ENCODE assay signal across 8 mouse cellular contexts in genomic region chr7:128739462-128740277, GRCm38 (mm10). TPM values are rescaled to one million over a fixed set of nuclear protein-coding genes. Genes with fewer than 3 reads are reported as not detected.
DNase-seq lines count a peak whose midpoint lies in the region; ATAC-seq and TF ChIP-seq lines count a peak whose summit lies in the region.

No protein-coding gene starts in this region.

- intact Hi-C loops in heart, adult 2 months (cut with DNase I) = no loop called here

- ATAC-seq in G1E (ENCODE audit: extremely low read depth, insufficient number of reproducible peaks, low FRiP score, poor library complexity, severe bottlenecking) = no peak
- peak; percentile 43 for ATAC-seq in common myeloid progenitor, adult 5-6 weeks (replicated peaks; ENCODE audit: low read depth, poor library complexity, severe bottlenecking)
- peak; percentile 46 for ATAC-seq in lung, embryonic 15.5 days (ENCODE audit: borderline replicate concordance, extremely low read depth, low FRiP score, low TSS enrichment)

- peak; percentile 30; the same call in 1 of the 2 replicates for TF ChIP-seq POLR2A in heart, adult 2 months (IDR thresholded peaks at IDR 0.05; ENCODE audit: insufficient read depth, low read depth, low read length)

- H3K4me3 ChIP-seq in G1E (ENCODE audit: low read depth, low read length) = peak overlapping the region; percentile 96
- H3K4me3 ChIP-seq in heart, adult 2 months = peak overlapping the region; percentile 93
- H3K4me3 ChIP-seq in lung, embryonic 15.5 days = peak overlapping the region; percentile 96

- peaks cover 5% of the 10 kb centered on the region for H3K79me2 ChIP-seq in heart, adult 2 months (replicated peaks; ENCODE audit: control insufficient read depth, insufficient read depth, low read length)

- peak overlapping the region; percentile 84 for H3K27ac ChIP-seq in heart, adult 2 months
- H3K27ac ChIP-seq in lung, embryonic 15.5 days = peak overlapping the region; percentile 91

- no peaks in the 10 kb centered on the region for H3K9me3 ChIP-seq in G1E (replicated peaks)
- no peaks in the 10 kb centered on the region for H3K9me3 ChIP-seq in lung, embryonic 15.5 days

- peaks cover 48% of the 10 kb centered on the region for H3K4me1 ChIP-seq in G1E (ENCODE audit: insufficient read depth, low read depth, low read length)
- peaks cover 13% of the 10 kb centered on the region for H3K4me1 ChIP-seq in heart, adult 2 months (ENCODE audit: control insufficient read depth, insufficient read depth, low read length)
- peaks cover 21% of the 10 kb centered on the region for H3K4me1 ChIP-seq in lung, embryonic 15.5 days

- peaks cover 24% of the 10 kb centered on the region for H3K36me3 ChIP-seq in G1E (replicated peaks)
- H3K36me3 ChIP-seq in heart, adult 2 months (ENCODE audit: control insufficient read depth, insufficient read depth, low read length) = peaks cover 11% of the 10 kb centered on the region
- H3K36me3 ChIP-seq in lung, embryonic 15.5 days = no peaks in the 10 kb centered on the region

- peak overlapping the region; percentile 79 for H3K4me2 ChIP-seq in lung, embryonic 15.5 days

- TF ChIP-seq EP300 in heart, adult 2 months (IDR thresholded peaks at IDR 0.05; ENCODE audit: insufficient read depth, low read depth, low read length) = no peak

- no peaks in the 10 kb centered on the region for H3K27me3 ChIP-seq in G1E (ENCODE audit: insufficient read depth, low read length)
- no peaks in the 10 kb centered on the region for H3K27me3 ChIP-seq in heart, adult 2 months (ENCODE audit: control insufficient read depth, insufficient read depth, low read length)
- H3K27me3 ChIP-seq in lung, embryonic 15.5 days = 0 out of 2 replicates have a peak, but pooled peaks cover 3% of the 10 kb centered on the region

- TF ChIP-seq CTCF in G1E (IDR thresholded peaks at IDR 0.05; ENCODE audit: low read depth, low read length) = no peak
- TF ChIP-seq CTCF in heart, adult 2 months (IDR thresholded peaks at IDR 0.05) = no peak

- WGBS in heart, adult 2 months = under 1% methylated on average over 80 of the region's 80 CpGs
- under 1% methylated on average over 47 of the region's 80 CpGs for WGBS in lung, embryonic 15.5 days

- peak; percentile 58 for DNase-seq in 3134 (ENCODE audit: extremely low read depth, insufficient read length, low spot score)
- DNase-seq in G1E (ENCODE audit: low spot score) = peak; percentile 29
- DNase-seq in heart, adult 2 months = peak; percentile 74 to 75
- peak; percentile 36 for DNase-seq in kidney, adult 11 months
- peak; percentile 37 for DNase-seq in retina, embryonic 14.5 days (ENCODE audit: low spot score)
- DNase-seq in urinary bladder, adult 2 months (ENCODE audit: low spot score) = peak; percentile 52

- H3K9ac ChIP-seq in heart, adult 2 months (ENCODE audit: low read depth, low read length) = peak overlapping the region; percentile 92
- peak overlapping the region; percentile 98 for H3K9ac ChIP-seq in lung, embryonic 15.5 days

RNA-seq across cellular contexts. Expression of gene Mcmbp, which starts 0.6 kb away (rescaled TPM):
- total RNA-seq in G1E (2014; fragmentation: Nextera tagmentation) (91.6 and 100 TPM in 2 replicates), G1E (2017) (56.3 and 62.9 TPM in 2 replicates)
- 16.5 and 28.6 TPM in 2 replicates for polyA plus RNA-seq in G1E (2012)
- total RNA-seq in common myeloid progenitor, adult 5-6 weeks (2017) = 60.4 and 61.4 TPM in 2 replicates
- total RNA-seq in heart, adult 2 months (2021) = 10 to 100 TPM; 23.7 to 25.2 TPM
- polyA plus RNA-seq in heart, adult 2 months (2012; rRNA removed) = 14.0 and 25.0 TPM in 2 replicates
- polyA plus RNA-seq in lung, embryonic 15.5 days (2015; fragmentation: Nextera tagmentation; extraction: Ambion mirVana) = 66.9 and 67.3 TPM in 2 replicates
- 22.0 and 26.0 TPM in 2 replicates for polyA plus RNA-seq in urinary bladder, adult 2 months (2012; rRNA removed)

RNA-seq across cellular contexts. Expression of gene Sec23ip, which starts 5.1 kb away (rescaled TPM):
- total RNA-seq in G1E (2014; fragmentation: Nextera tagmentation) (41.8 and 44.7 TPM in 2 replicates), G1E (2017) (37.9 and 43.2 TPM in 2 replicates)
- polyA plus RNA-seq in G1E (2012) = 10.1 and 15.5 TPM in 2 replicates
- 43.9 and 55.6 TPM in 2 replicates for total RNA-seq in common myeloid progenitor, adult 5-6 weeks (2017)
- 10 to 100 TPM; 25.1 to 26.8 TPM for total RNA-seq in heart, adult 2 months (2021)
- 26.5 and 33.0 TPM in 2 replicates for polyA plus RNA-seq in heart, adult 2 months (2012; rRNA removed)
- polyA plus RNA-seq in lung, embryonic 15.5 days (2015; fragmentation: Nextera tagmentation; extraction: Ambion mirVana) = 37.6 and 38.8 TPM in 2 replicates
- 17.8 and 19.7 TPM in 2 replicates for polyA plus RNA-seq in urinary bladder, adult 2 months (2012; rRNA removed)
